Mouse (Mus musculus) heart, adult 18-20 months (tissue): ENCODE results near the gene Ddx58. TPM values are rescaled to one million over a fixed set of nuclear protein-coding genes. Genes with fewer than 3 reads are reported as not detected.

Experiments used
- DNase-seq, 2 experiments: peaks; one replicate each; pipeline ENCODE4 v3.0.0; 2021 to 2022; ENCODE audit warnings: mixed read lengths in 1 of 2
- long read RNA-seq, 2 experiments: library from polyadenylated mRNA; stranded (forward); transcript quantifications; one replicate each; pipeline ENCODE4 v2.0.0; 2021
- total RNA-seq, 2 experiments: library from RNA; stranded (reverse); gene quantifications; 2 replicates each; pipeline ENCODE4 v1.2.3; 2021

Gene Ddx58
- 1 to 10 TPM; 7.6 to 8.5 TPM for total RNA-seq
- long read RNA-seq, experiment 1, partial matches to known transcripts, result 0 of 4 reads
- long read RNA-seq, experiment 1, other reads (novel, unspliced or antisense), result 1 of 4 reads
- long read RNA-seq, experiment 2, partial matches to known transcripts, result 1 of 2 reads
- long read RNA-seq, experiment 2, other reads (novel, unspliced or antisense), result 0 of 2 reads

GRCm38 (mm10) chr4:40239409-40240271, at the start of gene Ddx58:
Ddx58 (minus strand) TSS chr4:40239828.
- peak; percentile 59 to 70 for DNase-seq

GRCm38 (mm10) chr4:40289046-40289445, 49.4 kb upstream of the Ddx58 start:
- DNase-seq, result no peak

GRCm38 (mm10) chr4:40287415-40287814, 47.8 kb upstream of the Ddx58 start:
- no peak for DNase-seq

GRCm38 (mm10) chr4:40285582-40285981, 46.0 kb upstream of the Ddx58 start:
- peak; percentile 56 to 84 for DNase-seq

GRCm38 (mm10) chr4:40279276-40279900, 39.8 kb upstream of the Ddx58 start, which contains the start of gene Ndufb6:
Ndufb6 (minus strand) TSS chr4:40279421.
- peak; percentile 94 to 96 for DNase-seq

- DNase-seq, result no peak
These were observed 39.2 kb upstream of the Ddx58 start for GRCm38 (mm10) chr4:40278880-40279275.

- DNase-seq, result peak; percentile 98
These were observed 29.9 kb upstream of the Ddx58 start, which contains the start of the genes Smim27 and Topors for GRCm38 (mm10) chr4:40269430-40270032. Smim27 (plus strand) TSS chr4:40269579. Topors (minus strand) TSS chr4:40269850.

- no peak for DNase-seq
These were observed 29.2 kb upstream of the Ddx58 start for GRCm38 (mm10) chr4:40268835-40269234.

GRCm38 (mm10) chr4:40268204-40268813, 28.7 kb upstream of the Ddx58 start:
- DNase-seq, result peak; percentile 94

- peak in 1 of 2 experiments; percentile 7 for DNase-seq
These were observed 28.1 kb upstream of the Ddx58 start for GRCm38 (mm10) chr4:40267681-40268080.

GRCm38 (mm10) chr4:40264321-40264720, 24.7 kb upstream of the Ddx58 start:
- DNase-seq, result no peak

- DNase-seq, result no peak
These were observed 14.9 kb upstream of the Ddx58 start for GRCm38 (mm10) chr4:40254385-40255103.

- no peak for DNase-seq
These were observed 14.1 kb upstream of the Ddx58 start for GRCm38 (mm10) chr4:40253766-40254165.

GRCm38 (mm10) chr4:40250984-40251383, 11.4 kb upstream of the Ddx58 start:
- DNase-seq, result no peak

- DNase-seq, result peak in 1 of 2 experiments; percentile 25
These were observed 4.4 kb upstream of the Ddx58 start for GRCm38 (mm10) chr4:40244035-40244434.

- no peak for DNase-seq
These were observed 3.4 kb upstream of the Ddx58 start for GRCm38 (mm10) chr4:40243006-40243405.

GRCm38 (mm10) chr4:40241928-40242327, 2.3 kb upstream of the Ddx58 start:
- no peak for DNase-seq

- peak in 1 of 2 experiments; percentile 24 for DNase-seq
These were observed 680 bp upstream of the Ddx58 start for GRCm38 (mm10) chr4:40240272-40240744.

- DNase-seq, result peak; percentile 77 to 81
These were observed 882 bp downstream of the Ddx58 start for GRCm38 (mm10) chr4:40238483-40239408.

GRCm38 (mm10) chr4:40236829-40237228, 2.8 kb downstream of the Ddx58 start:
- DNase-seq, result no peak
